Mouse (Mus musculus): ENCODE results near the gene Kcna1.

Kcna1 gene

DNA sequence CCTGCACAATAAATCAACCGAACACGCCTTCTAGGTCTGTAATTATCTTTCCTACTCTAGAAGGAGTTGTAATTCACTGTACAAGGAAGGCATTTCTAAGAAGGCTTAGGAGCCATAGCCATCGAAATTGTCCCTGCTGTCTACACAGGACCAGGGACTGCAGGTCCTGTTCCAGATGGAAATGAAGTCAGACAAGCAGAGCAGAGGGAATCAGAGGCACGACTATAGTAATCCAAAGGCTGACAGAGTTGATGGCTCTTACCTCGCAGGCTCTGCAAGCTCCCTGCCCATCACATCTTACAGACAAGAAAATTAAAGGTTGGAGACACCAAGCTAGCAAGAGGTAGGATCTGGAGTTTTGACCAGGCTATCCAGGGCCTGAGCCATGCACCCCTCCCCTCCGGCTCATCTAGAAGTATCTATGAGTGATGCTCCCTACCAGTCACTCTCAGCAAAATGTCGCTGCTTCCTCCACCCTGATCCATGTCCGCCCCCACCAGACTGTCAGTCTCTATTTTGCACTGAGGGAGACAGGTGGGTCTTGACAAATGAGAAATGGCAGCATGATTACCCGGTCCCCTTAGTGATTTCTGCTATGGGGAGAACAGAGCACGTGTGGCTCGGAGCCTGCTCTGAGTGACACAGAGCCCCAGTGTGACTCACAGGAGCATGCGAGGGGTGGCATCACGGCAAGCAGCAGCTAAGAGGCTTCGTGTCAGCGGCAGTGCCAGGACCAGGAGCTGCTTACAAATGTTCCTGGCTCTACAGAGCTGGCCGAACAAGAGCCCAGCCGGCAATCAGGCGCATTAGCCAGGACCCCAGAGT is 50.2 kb downstream of the Kcna1 start:
- DNase-seq = peak; percentile 83

GRCm38 (mm10) chr6:126595130-126595529 is 51.1 kb downstream of the Kcna1 start:
- no peak for DNase-seq

DNA sequence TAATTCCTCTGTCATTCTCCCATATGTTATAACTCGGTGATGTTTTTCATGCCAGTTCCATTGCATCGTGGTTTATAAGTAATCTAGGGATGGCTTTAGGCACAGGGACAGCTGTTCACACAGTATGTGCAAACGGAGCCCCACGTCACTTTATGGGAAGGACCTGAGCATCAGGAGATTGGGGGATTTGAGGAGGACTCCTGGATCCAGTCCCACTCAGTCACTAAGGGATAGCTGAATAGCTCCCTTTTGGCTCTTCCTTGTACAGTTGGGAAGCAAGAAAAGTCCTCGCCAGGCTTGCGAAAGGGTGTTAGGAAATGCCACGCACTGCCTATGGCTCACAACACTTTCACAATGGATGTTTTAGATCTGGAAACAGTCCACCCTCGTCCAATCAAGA is 51.8 kb downstream of the Kcna1 start:
- DNase-seq = no peak

GRCm38 (mm10) chr6:126593336-126593735 is 52.8 kb downstream of the Kcna1 start:
- DNase-seq = no peak
